Mouse (Mus musculus) kidney, adult 18-20 months (tissue): ENCODE results near the gene Tmeff1.
"Not testable (repeated sequence)": the region's sequence is repeated elsewhere in the genome, so short reads cannot be mapped to it uniquely, and the experiment has no call there.

Experiments used
- DNase-seq: peaks from one replicate; pipeline ENCODE4 v3.0.0; 2021

The Tmeff1 gene

GRCm38 (mm10) chr4:48679728-48680127 is 94.8 kb downstream of the Tmeff1 start:
- not testable (repeated sequence) for DNase-seq

- no peak for DNase-seq
These were observed 95.2 kb downstream of the Tmeff1 start for GRCm38 (mm10) chr4:48680214-48680613.

- DNase-seq = no peak
These were observed 95.8 kb downstream of the Tmeff1 start for GRCm38 (mm10) chr4:48680648-48681343.

GRCm38 (mm10) chr4:48683126-48683525 is 98.2 kb downstream of the Tmeff1 start:
- DNase-seq = no peak

GRCm38 (mm10) chr4:48683633-48684209 is 98.7 kb downstream of the Tmeff1 start:
- DNase-seq = not testable (repeated sequence)

- no peak for DNase-seq
These were observed 99.7 kb downstream of the Tmeff1 start for GRCm38 (mm10) chr4:48684593-48685187.

- no peak for DNase-seq
These were observed 103.2 kb downstream of the Tmeff1 start for GRCm38 (mm10) chr4:48688148-48688547.

GRCm38 (mm10) chr4:48690640-48691039 is 105.7 kb downstream of the Tmeff1 start:
- DNase-seq = peak; percentile 17

- peak; percentile 42 for DNase-seq
These were observed 106.9 kb downstream of the Tmeff1 start for GRCm38 (mm10) chr4:48691793-48692437.

GRCm38 (mm10) chr4:48692736-48693292 is 107.8 kb downstream of the Tmeff1 start:
- no peak for DNase-seq

GRCm38 (mm10) chr4:48696706-48697105 is 111.7 kb downstream of the Tmeff1 start:
- no peak for DNase-seq

- DNase-seq = no peak
These were observed 112.3 kb downstream of the Tmeff1 start for GRCm38 (mm10) chr4:48697302-48697701.
